Mouse (Mus musculus) testis, adult 2 months (tissue): ENCODE data around the gene Asic2. TPM values are rescaled to one million over a fixed set of nuclear protein-coding genes. Genes with fewer than 3 reads are reported as not detected.

Source experiments
- H3K27ac ChIP-seq: fragments of 200-500 bp; 2 replicates; pipeline ENCODE4 v1.5.1; 2012; ENCODE audit warnings: low read depth, low read length; ENCODE audit not compliant: control insufficient read depth, insufficient read depth
- H3K27me3 ChIP-seq: fragments of 200-500 bp; 2 replicates; pipeline ENCODE4 v1.6.1; 2012; ENCODE audit warnings: mild to moderate bottlenecking, low read length, moderate library complexity; ENCODE audit not compliant: control insufficient read depth, insufficient read depth
- H3K36me3 ChIP-seq: fragments of 200-500 bp; 2 replicates; pipeline ENCODE4 v1.6.1; 2012; ENCODE audit warnings: mild to moderate bottlenecking, low read length; ENCODE audit not compliant: control insufficient read depth, insufficient read depth
- H3K4me1 ChIP-seq: fragments of 200-500 bp; 2 replicates; pipeline ENCODE4 v1.6.1; 2012; ENCODE audit warnings: low read length; ENCODE audit not compliant: control insufficient read depth, insufficient read depth
- H3K4me3 ChIP-seq: fragments of 200-500 bp; 2 replicates; pipeline ENCODE4 v1.5.1; 2012; ENCODE audit warnings: low read depth, mild to moderate bottlenecking, low read length, moderate library complexity, mixed read lengths; ENCODE audit not compliant: control insufficient read depth
- CTCF ChIP-seq: fragments of 200-500 bp; IDR thresholded peaks from 2 replicates; pipeline ENCODE4 v1.5.1; 2012; ENCODE audit warnings: low read depth, mild to moderate bottlenecking, inconsistent platforms, low read length, moderate library complexity; ENCODE audit not compliant: control insufficient read depth, insufficient read depth, insufficient replicate concordance
- POLR2A ChIP-seq: fragments of 200-500 bp; IDR thresholded peaks from 2 replicates; pipeline ENCODE4 v1.6.1; 2012; ENCODE audit warnings: low read depth, mild to moderate bottlenecking, inconsistent platforms, low read length, moderate library complexity; ENCODE audit not compliant: control insufficient read depth
- polyA plus RNA-seq: library from polyadenylated mRNA; depleted of rRNA; stranded (reverse); fragments of >200 nt; gene quantifications from 2 replicates; pipeline ENCODE4 v1.2.3, GENCODE M21; 2012

Gene Asic2
- polyA plus RNA-seq, 1 experiment: 0.41 TPM

GRCm38 (mm10) chr11:81584506-81584905 is 383.8 kb downstream of the Asic2 start:
- H3K36me3 ChIP-seq: no peaks in the 10 kb centered on the region
- TF ChIP-seq POLR2A: no peak
- no peak for TF ChIP-seq CTCF
- no peak overlapping the region for H3K4me3 ChIP-seq
- H3K4me1 ChIP-seq: peaks cover 5% of the 10 kb centered on the region
- H3K27me3 ChIP-seq: no peaks in the 10 kb centered on the region
- H3K27ac ChIP-seq: no peak overlapping the region

GRCm38 (mm10) chr11:81583195-81583594 is 385.1 kb downstream of the Asic2 start:
- Histone ChIP-seq H3K4me3 (no peak overlapping the region), H3K27ac (no peak overlapping the region), H3K27me3 (no peaks in the 10 kb centered on the region), H3K4me1 (peaks cover 5% of the 10 kb centered on the region), H3K36me3 (no peaks in the 10 kb centered on the region)
- TF ChIP-seq POLR2A (no peak), CTCF (no peak)

DNA sequence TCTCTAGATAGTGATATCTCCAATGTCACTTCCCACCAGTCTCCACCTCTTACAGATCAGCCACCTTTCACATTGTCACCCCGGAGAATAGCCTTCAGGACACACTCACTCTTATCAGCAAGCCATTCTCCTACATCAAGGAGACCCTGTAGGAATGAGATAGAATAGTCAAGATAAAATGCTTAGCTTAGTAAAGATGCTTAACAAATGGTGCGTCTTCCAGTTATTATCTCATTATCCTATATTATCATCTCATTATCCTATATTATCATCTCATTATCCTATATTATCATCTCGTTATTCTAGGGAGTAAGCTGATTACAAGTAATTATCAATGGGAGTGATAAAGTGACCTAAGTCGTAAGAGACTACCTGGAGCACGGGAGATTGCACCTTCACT is 386.1 kb downstream of the Asic2 start:
- no peaks in the 10 kb centered on the region for H3K36me3 ChIP-seq
- no peak overlapping the region for H3K4me3 ChIP-seq
- H3K27ac ChIP-seq: no peak overlapping the region
- H3K4me1 ChIP-seq: no peaks in the 10 kb centered on the region
- TF ChIP-seq POLR2A: no peak
- TF ChIP-seq CTCF: no peak
- H3K27me3 ChIP-seq: no peaks in the 10 kb centered on the region

DNA sequence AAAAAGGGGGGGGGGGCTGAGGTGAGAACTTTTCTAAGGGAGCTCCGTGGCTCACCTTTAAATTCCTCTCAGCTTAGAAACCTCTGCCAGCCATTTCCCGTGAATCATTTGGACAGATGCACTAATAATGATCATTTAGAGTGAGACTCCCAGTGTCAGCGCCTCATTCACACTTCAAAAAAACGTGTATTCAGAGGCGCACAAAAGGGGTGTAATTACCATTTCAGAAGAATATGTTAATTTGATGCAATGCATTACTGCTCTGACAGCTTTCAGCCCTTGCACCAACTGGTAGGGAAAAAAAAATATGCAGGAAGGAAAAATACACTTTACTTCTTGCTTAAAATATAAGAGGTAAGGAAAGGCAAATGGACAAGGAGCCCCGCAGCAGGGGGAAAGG is 388.5 kb downstream of the Asic2 start:
- no peaks in the 10 kb centered on the region for H3K27me3 ChIP-seq
- TF ChIP-seq POLR2A: no peak
- TF ChIP-seq CTCF: no peak
- H3K36me3 ChIP-seq: no peaks in the 10 kb centered on the region
- H3K27ac ChIP-seq: no peak overlapping the region
- H3K4me3 ChIP-seq: no peak overlapping the region
- H3K4me1 ChIP-seq: no peaks in the 10 kb centered on the region

- H3K36me3 ChIP-seq: no peaks in the 10 kb centered on the region
- no peak overlapping the region for H3K27ac ChIP-seq
- TF ChIP-seq POLR2A (no peak), CTCF (no peak)
- H3K4me3 ChIP-seq: no peak overlapping the region
- H3K4me1 ChIP-seq: peaks cover 2% of the 10 kb centered on the region; the same call in 1 of the 2 replicates
- no peaks in the 10 kb centered on the region for H3K27me3 ChIP-seq
These were observed 397.9 kb downstream of the Asic2 start for GRCm38 (mm10) chr11:81570406-81570805.

- H3K27ac ChIP-seq: no peak overlapping the region
- no peak overlapping the region for H3K4me3 ChIP-seq
- TF ChIP-seq CTCF (no peak), POLR2A (no peak)
- no peaks in the 10 kb centered on the region for H3K4me1 ChIP-seq
- no peaks in the 10 kb centered on the region for H3K27me3 ChIP-seq
- H3K36me3 ChIP-seq: no peaks in the 10 kb centered on the region
These were observed 403.4 kb downstream of the Asic2 start for GRCm38 (mm10) chr11:81564857-81565256.

DNA sequence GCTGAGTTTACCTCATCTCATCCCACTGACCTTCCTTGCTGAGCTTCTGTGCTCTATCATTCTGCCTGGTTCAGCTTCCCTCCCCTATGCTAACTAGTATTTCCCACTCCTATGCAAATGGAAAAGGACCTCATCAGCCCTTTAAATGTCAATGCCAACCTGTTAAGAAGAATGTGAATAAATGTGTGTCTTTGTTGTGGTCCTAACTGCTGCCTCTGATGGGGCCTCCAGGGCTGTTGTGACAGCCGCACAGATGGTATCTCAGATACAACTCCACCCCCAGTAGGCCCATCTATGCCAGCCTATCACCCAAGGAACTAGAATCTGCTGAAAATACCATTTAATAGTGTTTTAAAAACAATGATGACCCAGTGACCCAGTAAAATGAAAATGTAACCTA is 407.9 kb downstream of the Asic2 start:
- Histone ChIP-seq H3K4me1 (no peaks in the 10 kb centered on the region), H3K4me3 (no peak overlapping the region), H3K27ac (no peak overlapping the region), H3K27me3 (no peaks in the 10 kb centered on the region), H3K36me3 (no peaks in the 10 kb centered on the region)
- TF ChIP-seq POLR2A (no peak), CTCF (no peak)

- no peaks in the 10 kb centered on the region for H3K4me1 ChIP-seq
- no peaks in the 10 kb centered on the region for H3K27me3 ChIP-seq
- no peak overlapping the region for H3K27ac ChIP-seq
- no peaks in the 10 kb centered on the region for H3K36me3 ChIP-seq
- TF ChIP-seq CTCF (no peak), POLR2A (no peak)
- no peak overlapping the region for H3K4me3 ChIP-seq
These were observed 425.1 kb downstream of the Asic2 start for GRCm38 (mm10) chr11:81543189-81543588.
